Mouse (Mus musculus) G1E (cell line): ENCODE data around the gene Cdc25a. TPM values are rescaled to one million over a fixed set of nuclear protein-coding genes. Genes with fewer than 3 reads are reported as not detected.

Experiments used
- ATAC-seq: 2 replicates; pipeline ENCODE4 v1.8.0; 2016; ENCODE audit warnings: mild to moderate bottlenecking; ENCODE audit not compliant: insufficient number of reproducible peaks, poor library complexity, low FRiP score, severe bottlenecking; ENCODE audit errors: extremely low read depth
- DNase-seq: peaks from one replicate; pipeline ENCODE4 v3.0.0; 2012; ENCODE audit warnings: low spot score
- H3K27me3 ChIP-seq: 2 replicates; pipeline ENCODE4 v1.6.1; 2012; ENCODE audit warnings: mild to moderate bottlenecking, low read length, inconsistent platforms; ENCODE audit not compliant: insufficient read depth
- H3K36me3 ChIP-seq: replicated peaks from 2 replicates; pipeline ENCODE3; 2012; ENCODE audit warnings: mild to moderate bottlenecking, inconsistent platforms
- H3K4me1 ChIP-seq: 2 replicates; pipeline ENCODE4 v1.6.1; 2012; ENCODE audit warnings: low read depth, low read length, inconsistent platforms, mixed read lengths; ENCODE audit not compliant: insufficient read depth
- H3K4me3 ChIP-seq: 2 replicates; pipeline ENCODE4 v1.5.1; 2012; ENCODE audit warnings: low read depth, mild to moderate bottlenecking, inconsistent platforms, low read length, moderate library complexity, mixed read lengths
- H3K9me3 ChIP-seq: replicated peaks from 2 replicates; pipeline ENCODE4 v1.6.1; 2012; ENCODE audit warnings: inconsistent platforms
- CTCF ChIP-seq: IDR thresholded peaks from 2 replicates; pipeline ENCODE4 v1.5.1; 2012; ENCODE audit warnings: low read depth, low read length, inconsistent platforms, mixed read lengths
- GATA1 ChIP-seq: IDR thresholded peaks from 2 replicates; pipeline ENCODE4 v1.6.1; 2012; ENCODE audit warnings: borderline replicate concordance, low read length, inconsistent platforms, mixed read lengths
- GATA2 ChIP-seq: IDR thresholded peaks from 2 replicates; pipeline ENCODE4 v1.6.1; 2012; ENCODE audit warnings: low read depth, low read length, inconsistent platforms, borderline replicate concordance
- POLR2AphosphoS5 ChIP-seq: IDR thresholded peaks from 2 replicates; pipeline ENCODE4 v1.6.1; 2012; ENCODE audit warnings: low read depth, low read length, inconsistent platforms; ENCODE audit not compliant: insufficient replicate concordance
- TAL1 ChIP-seq: conservative IDR thresholded peaks from 2 replicates; pipeline ENCODE4 v1.6.1; 2012; ENCODE audit warnings: low read depth, low read length, inconsistent platforms, mixed read lengths
- polyA plus RNA-seq: library from polyadenylated mRNA; stranded (reverse); fragments of >175 nt; gene quantifications from 2 replicates; pipeline ENCODE4 v1.2.3, GENCODE M21; 2012
- total RNA-seq, 2 experiments: library from RNA; stranded (forward) in 1 of 2; stranded (reverse) in 1 of 2; fragments of 200-1000 nt in 1 of 2; fragments of >200 nt in 1 of 2; fragmentation: Nextera tagmentation in 1 of 2; gene quantifications; 2 replicates each; pipeline ENCODE4 v1.2.3; 2014 to 2017

Cdc25a gene
- total and polyA plus RNA-seq, 3 experiments: 38.5 to 102 (median 46.4) TPM

- H3K36me3 ChIP-seq: peaks cover 56% of the 10 kb centered on the region
- no peak overlapping the region for H3K4me3 ChIP-seq
- TF ChIP-seq POLR2AphosphoS5: no peak
- no peak for TF ChIP-seq CTCF
- no peak for TF ChIP-seq GATA2
- TF ChIP-seq GATA1: no peak
- H3K9me3 ChIP-seq: no peaks in the 10 kb centered on the region
- no peaks in the 10 kb centered on the region for H3K27me3 ChIP-seq
- ATAC-seq: no peak
- peaks cover 14% of the 10 kb centered on the region for H3K4me1 ChIP-seq
- no peak for DNase-seq
These were observed 24.0 kb downstream of the Cdc25a start for GRCm38 (mm10) chr9:109899361-109899760.

- H3K27me3 ChIP-seq: no peaks in the 10 kb centered on the region
- no peak for TF ChIP-seq GATA2
- TF ChIP-seq POLR2AphosphoS5: no peak
- TF ChIP-seq GATA1: no peak
- TF ChIP-seq TAL1: no peak
- no peak for TF ChIP-seq CTCF
- ATAC-seq (no peak), DNase-seq (no peak)
- H3K4me1 ChIP-seq: peaks cover 10% of the 10 kb centered on the region
- peaks cover 52% of the 10 kb centered on the region for H3K36me3 ChIP-seq
- H3K9me3 ChIP-seq: no peaks in the 10 kb centered on the region
- no peak overlapping the region for H3K4me3 ChIP-seq
These were observed 24.4 kb downstream of the Cdc25a start for GRCm38 (mm10) chr9:109899774-109900173.

- Histone ChIP-seq H3K36me3 (peaks cover 45% of the 10 kb centered on the region), H3K9me3 (no peaks in the 10 kb centered on the region), H3K4me1 (peaks cover 7% of the 10 kb centered on the region), H3K27me3 (0 out of 2 replicates have a peak, but pooled peaks cover 3% of the 10 kb centered on the region), H3K4me3 (no peak overlapping the region)
- ATAC-seq: no peak
- DNase-seq: no peak
- no peak for TF ChIP-seq POLR2AphosphoS5
- TF ChIP-seq CTCF: no peak
- no peak for TF ChIP-seq GATA2
- TF ChIP-seq GATA1: no peak
- TF ChIP-seq TAL1: no peak
These were observed 25.2 kb downstream of the Cdc25a start for GRCm38 (mm10) chr9:109900604-109901003.

- DNase-seq (no peak), ATAC-seq (no peak)
- no peak overlapping the region for H3K4me3 ChIP-seq
- H3K9me3 ChIP-seq: no peaks in the 10 kb centered on the region
- TF ChIP-seq POLR2AphosphoS5 (no peak), CTCF (no peak), GATA2 (no peak), GATA1 (no peak), TAL1 (no peak)
- peaks cover 5% of the 10 kb centered on the region; the same call in 1 of the 2 replicates for H3K4me1 ChIP-seq
- H3K27me3 ChIP-seq: peaks cover 3% of the 10 kb centered on the region; the same call in 1 of the 2 replicates
- peaks cover 29% of the 10 kb centered on the region for H3K36me3 ChIP-seq
These were observed 26.9 kb downstream of the Cdc25a start for GRCm38 (mm10) chr9:109902246-109902645.

GRCm38 (mm10) chr9:109902740-109903139 lies 27.4 kb downstream of the Cdc25a start:
- no peak for DNase-seq
- TF ChIP-seq POLR2AphosphoS5 (no peak), TAL1 (no peak), CTCF (no peak)
- peaks cover 8% of the 10 kb centered on the region for H3K4me1 ChIP-seq
- peaks cover 7% of the 10 kb centered on the region; the same call in 1 of the 2 replicates for H3K27me3 ChIP-seq
- H3K9me3 ChIP-seq: no peaks in the 10 kb centered on the region
- H3K4me3 ChIP-seq: no peak overlapping the region
- peaks cover 24% of the 10 kb centered on the region for H3K36me3 ChIP-seq
- no peak for ATAC-seq

- DNase-seq (no peak), ATAC-seq (no peak)
- no peak overlapping the region for H3K4me3 ChIP-seq
- H3K4me1 ChIP-seq: peaks cover 7% of the 10 kb centered on the region; the same call in 1 of the 2 replicates
- peaks cover 24% of the 10 kb centered on the region for H3K27me3 ChIP-seq
- H3K36me3 ChIP-seq: no peaks in the 10 kb centered on the region
- no peaks in the 10 kb centered on the region for H3K9me3 ChIP-seq
- TF ChIP-seq GATA1 (no peak), CTCF (no peak), POLR2AphosphoS5 (no peak), GATA2 (no peak), TAL1 (no peak)
These were observed 31.9 kb downstream of the Cdc25a start for GRCm38 (mm10) chr9:109907300-109907699.

GRCm38 (mm10) chr9:109907774-109908465 lies 32.5 kb downstream of the Cdc25a start:
- peaks cover 29% of the 10 kb centered on the region for H3K27me3 ChIP-seq
- H3K4me3 ChIP-seq: no peak overlapping the region
- peaks cover 7% of the 10 kb centered on the region; the same call in 1 of the 2 replicates for H3K4me1 ChIP-seq
- no peak for TF ChIP-seq GATA2
- TF ChIP-seq CTCF: no peak
- TF ChIP-seq POLR2AphosphoS5: no peak
- TF ChIP-seq GATA1: no peak
- no peak for TF ChIP-seq TAL1
- DNase-seq (no peak), ATAC-seq (no peak)
- no peaks in the 10 kb centered on the region for H3K36me3 ChIP-seq
- no peaks in the 10 kb centered on the region for H3K9me3 ChIP-seq
